Mouse (Mus musculus) layer of hippocampus, adult 18-20 months (tissue): ENCODE data around the gene Erfe. TPM values are rescaled to one million over a fixed set of nuclear protein-coding genes. Genes with fewer than 3 reads are reported as not detected.
A peak's percentile ranks its signal among the peaks of the same experiment; 100 is the strongest.

Experiments
- DNase-seq, 2 experiments: peaks; one replicate each; pipeline ENCODE4 v3.0.0; 2022; ENCODE audit warnings: low spot score in 2 of 2
- long read RNA-seq: library from polyadenylated mRNA; stranded (forward); transcript quantifications from one replicate; pipeline ENCODE4 v2.0.0, GENCODE M21; 2021
- total RNA-seq, 2 experiments: library from RNA; stranded (reverse); gene quantifications; 2 replicates each; pipeline ENCODE4 v1.2.3; 2021

Erfe gene
- not detected for total RNA-seq
- long read RNA-seq, result 0 reads

- DNase-seq, result peak in 1 of 2 experiments; percentile 17
These were observed at the start of gene Erfe for GRCm38 (mm10) chr1:91366215-91367108. Erfe (plus strand) TSS chr1:91366430.

GRCm38 (mm10) chr1:91317656-91318055 lies 48.6 kb upstream of the Erfe start:
- no peak for DNase-seq

- no peak for DNase-seq
These were observed 44.3 kb upstream of the Erfe start, which contains the start of gene Espnl for GRCm38 (mm10) chr1:91321760-91322438. Espnl (plus strand) TSS chr1:91322075.

- no peak for DNase-seq
These were observed 41.6 kb upstream of the Erfe start for GRCm38 (mm10) chr1:91324646-91325045.

- no peak for DNase-seq
These were observed 40.7 kb upstream of the Erfe start for GRCm38 (mm10) chr1:91325488-91326042.

GRCm38 (mm10) chr1:91332102-91332501 lies 34.1 kb upstream of the Erfe start:
- peak; percentile 16 to 55 for DNase-seq

- DNase-seq, result no peak
These were observed 32.6 kb upstream of the Erfe start for GRCm38 (mm10) chr1:91333582-91333981.

- DNase-seq, result no peak
These were observed 28.9 kb upstream of the Erfe start for GRCm38 (mm10) chr1:91337355-91337754.

- DNase-seq, result peak in 1 of 2 experiments; percentile 11
These were observed 22.2 kb upstream of the Erfe start for GRCm38 (mm10) chr1:91344001-91344400.

- DNase-seq, result no peak
These were observed 21.1 kb upstream of the Erfe start for GRCm38 (mm10) chr1:91344921-91345685.

- DNase-seq, result peak in 1 of 2 experiments; percentile 70
These were observed 19.3 kb upstream of the Erfe start for GRCm38 (mm10) chr1:91346892-91347291.

GRCm38 (mm10) chr1:91350841-91351240 lies 15.4 kb upstream of the Erfe start, which contains the start of gene Klhl30:
Klhl30 (plus strand) TSS chr1:91351016.
- no peak for DNase-seq

- DNase-seq, result no peak
These were observed 15.0 kb upstream of the Erfe start for GRCm38 (mm10) chr1:91351249-91351648.

GRCm38 (mm10) chr1:91352277-91352676 lies 14.0 kb upstream of the Erfe start:
- no peak for DNase-seq

GRCm38 (mm10) chr1:91356105-91356504 lies 10.1 kb upstream of the Erfe start:
- DNase-seq, result no peak

GRCm38 (mm10) chr1:91362113-91362512 lies 4.1 kb upstream of the Erfe start:
- no peak for DNase-seq

- no peak for DNase-seq
These were observed 1.2 kb upstream of the Erfe start for GRCm38 (mm10) chr1:91364822-91365644.

- DNase-seq, result no peak
These were observed 415 bp upstream of the Erfe start for GRCm38 (mm10) chr1:91365816-91366214.

GRCm38 (mm10) chr1:91367295-91367694 lies 1.1 kb downstream of the Erfe start:
- no peak for DNase-seq

GRCm38 (mm10) chr1:91369408-91369807 lies 3.2 kb downstream of the Erfe start:
- DNase-seq, result no peak
